Mouse (Mus musculus) common myeloid progenitor, adult 5-6 weeks (primary cell): ENCODE data around the gene Brd7. TPM values are rescaled to one million over a fixed set of nuclear protein-coding genes. Genes with fewer than 3 reads are reported as not detected.
A peak's percentile ranks its signal among the peaks of the same experiment; 100 is the strongest.

Source experiments
- ATAC-seq: replicated peaks from 2 replicates; pipeline ENCODE4 v1.8.0; 2016; ENCODE audit warnings: low read depth, mild to moderate bottlenecking, moderate TSS enrichment, inconsistent platforms; ENCODE audit not compliant: poor library complexity, severe bottlenecking
- total RNA-seq: library from RNA; stranded (forward); fragments of 200-1000, 187-1606 nt; gene quantifications from 2 replicates; pipeline ENCODE4 v1.2.3, GENCODE M21; 2017

The Brd7 gene
- 69.6 and 88.8 TPM in 2 replicates for total RNA-seq

DNA sequence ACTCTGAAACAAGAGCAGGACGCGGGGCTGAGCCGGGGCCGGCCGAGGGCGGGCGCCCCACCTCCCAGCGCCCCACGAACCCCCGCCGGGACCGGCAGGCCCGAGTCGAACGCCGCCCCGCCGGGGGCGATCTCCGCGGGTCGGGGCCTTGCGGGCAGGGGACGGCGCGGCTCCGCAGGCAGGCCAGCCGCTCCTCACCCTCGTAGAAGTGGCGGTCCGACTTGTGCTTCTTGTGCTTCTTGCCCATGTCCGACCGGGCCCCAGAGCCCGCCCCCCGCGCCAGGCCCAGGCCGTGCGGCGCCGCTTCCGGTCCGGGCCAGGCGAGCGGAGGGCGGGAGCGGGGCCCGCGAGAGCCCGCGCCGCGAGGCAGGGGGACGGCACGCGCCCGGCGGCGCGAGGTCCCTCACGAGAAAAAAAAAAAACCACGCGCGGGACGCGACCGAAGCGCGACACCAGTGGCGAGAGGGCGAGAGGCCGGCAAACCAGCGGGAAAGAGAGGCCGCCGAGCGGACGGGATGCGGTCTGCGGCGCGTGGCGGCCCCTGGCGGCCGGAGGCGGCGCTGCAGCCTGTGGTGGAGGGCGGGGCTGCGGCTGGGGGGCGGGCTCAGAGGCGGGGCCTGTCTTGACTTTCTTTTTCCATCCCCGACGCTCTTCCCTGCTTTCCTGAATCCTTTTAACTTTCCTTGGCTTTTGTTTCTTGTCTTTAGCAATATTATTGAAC, at the start of gene Brd7:
Gene Brd7, minus strand, starts transcription at position 487 of the 721 bp plus-strand sequence.
- peak; percentile 37; the same call in 1 of the 2 replicates for ATAC-seq

DNA sequence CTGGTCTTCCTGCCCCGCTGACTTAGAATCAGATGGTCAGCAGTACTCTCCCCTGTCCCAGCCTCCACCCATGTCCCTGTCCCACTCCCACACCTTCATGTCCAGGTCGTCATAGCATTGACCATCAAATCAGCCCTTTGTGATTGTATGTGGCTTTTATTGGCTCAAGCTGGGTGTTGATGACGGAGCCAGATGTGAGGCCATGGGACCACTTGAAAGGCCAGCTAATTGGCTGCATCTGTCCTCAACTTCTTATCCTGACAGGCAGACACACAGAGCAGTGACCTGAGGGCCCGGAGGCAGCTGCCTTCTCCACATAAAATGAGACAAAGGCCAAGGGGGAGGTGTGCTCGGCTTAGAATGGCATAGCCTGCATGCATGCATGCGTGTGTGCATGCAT, 49.5 kb upstream of the Brd7 start:
- ATAC-seq: no peak

DNA sequence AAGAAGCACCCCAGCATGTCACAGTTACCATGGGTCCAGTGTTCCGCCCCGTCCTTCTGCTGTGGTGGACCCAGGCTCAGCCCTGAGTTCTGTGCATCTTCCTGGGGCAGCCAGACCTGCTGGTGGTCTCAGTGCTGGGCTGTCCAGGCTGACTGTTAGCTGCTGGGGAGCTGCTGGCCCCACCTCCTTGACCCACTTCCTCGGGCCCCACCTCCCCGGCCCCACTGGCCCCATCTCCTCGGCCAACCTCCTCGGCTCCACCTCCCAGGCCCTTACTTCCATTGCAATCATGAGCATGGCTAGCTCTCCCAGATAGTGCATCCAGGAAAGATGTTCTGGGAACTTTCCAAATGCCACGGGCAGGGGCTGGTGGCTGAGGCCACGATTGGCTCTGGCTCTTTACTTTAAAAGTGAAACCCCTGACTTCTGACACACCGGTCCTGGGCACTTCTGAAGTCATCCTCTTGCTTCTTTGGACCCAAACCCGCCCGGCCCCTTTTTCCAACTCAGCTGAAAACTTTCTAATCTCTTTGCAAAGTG, 47.5 kb upstream of the Brd7 start:
- ATAC-seq: no peak

DNA sequence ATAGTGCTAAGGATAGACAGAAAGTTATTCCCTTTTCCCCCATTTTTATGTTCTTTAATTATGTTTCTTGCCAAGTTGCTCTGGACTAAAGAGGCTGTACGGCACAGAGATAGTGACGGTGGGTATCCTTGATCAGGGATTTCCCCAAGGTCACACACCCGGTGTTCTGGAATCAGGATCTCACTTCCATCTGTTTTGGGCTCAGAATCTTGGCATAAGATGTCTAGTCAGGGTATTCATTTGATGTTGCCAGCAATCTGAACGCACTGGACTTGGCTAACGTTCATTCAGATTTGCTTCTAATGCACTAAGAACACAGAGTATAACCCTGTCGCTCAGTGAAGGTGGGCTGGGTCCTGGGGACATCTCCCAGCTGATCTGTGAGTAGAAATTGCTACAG, 45.7 kb upstream of the Brd7 start:
- ATAC-seq: no peak

DNA sequence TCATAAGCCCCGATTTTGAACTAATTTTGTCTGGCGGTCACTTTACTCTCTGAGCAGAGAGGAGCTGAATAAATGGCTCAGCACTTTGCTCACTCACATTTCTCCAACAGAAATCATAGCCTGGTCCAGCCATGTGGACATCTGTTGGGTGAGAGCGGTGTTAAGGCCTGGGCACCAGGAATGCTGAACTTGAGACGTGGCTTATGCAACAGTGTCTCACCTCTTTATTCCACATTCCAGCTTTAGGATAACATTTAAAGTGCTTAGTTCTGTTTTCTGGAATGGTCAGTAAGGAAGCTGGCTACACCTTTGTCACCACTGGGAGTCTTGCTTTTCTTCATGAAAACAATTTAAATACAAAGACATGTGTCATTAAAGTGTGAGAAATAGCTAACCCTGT, 36.1 kb upstream of the Brd7 start:
- no peak for ATAC-seq

DNA sequence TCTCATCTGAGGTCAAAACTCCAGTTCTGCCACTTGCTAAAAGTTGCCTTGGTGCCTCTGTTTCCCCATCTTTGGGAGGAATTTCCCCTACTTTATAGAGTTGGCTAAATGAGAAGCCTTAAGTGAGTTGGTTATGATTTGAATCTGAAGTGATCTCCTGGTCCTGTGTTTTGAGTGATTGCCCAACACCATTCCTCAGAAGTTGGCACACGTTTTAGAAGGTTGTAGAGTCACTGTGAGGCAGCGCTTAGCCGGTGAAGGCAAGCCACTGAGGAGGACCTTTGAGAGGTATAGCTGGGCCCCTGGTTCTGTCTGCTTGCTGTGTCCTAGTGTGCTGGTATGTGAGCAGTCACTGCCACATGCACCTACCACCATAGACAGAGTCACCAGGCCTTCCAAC, 31.3 kb upstream of the Brd7 start:
- ATAC-seq: no peak

DNA sequence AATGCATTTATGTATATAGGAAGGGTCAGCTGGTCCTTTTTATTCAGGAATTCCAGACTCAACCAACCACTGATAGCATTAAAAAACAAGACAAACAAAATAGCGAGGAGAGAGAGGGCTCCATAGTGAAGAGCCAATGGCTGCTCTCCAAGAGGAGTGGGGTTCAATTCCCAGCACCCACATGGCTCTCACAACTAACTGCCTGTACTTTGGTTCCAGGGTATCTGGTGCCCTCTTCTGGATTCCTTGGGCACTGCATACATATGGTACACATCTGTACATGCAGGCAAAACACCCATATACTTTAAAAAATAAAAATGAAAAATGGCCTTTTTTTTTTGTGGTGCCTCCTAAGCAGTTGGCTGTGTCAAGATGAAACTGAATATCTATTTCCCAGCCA, 28.8 kb upstream of the Brd7 start:
- ATAC-seq: peak; percentile 58; the same call in 1 of the 2 replicates

DNA sequence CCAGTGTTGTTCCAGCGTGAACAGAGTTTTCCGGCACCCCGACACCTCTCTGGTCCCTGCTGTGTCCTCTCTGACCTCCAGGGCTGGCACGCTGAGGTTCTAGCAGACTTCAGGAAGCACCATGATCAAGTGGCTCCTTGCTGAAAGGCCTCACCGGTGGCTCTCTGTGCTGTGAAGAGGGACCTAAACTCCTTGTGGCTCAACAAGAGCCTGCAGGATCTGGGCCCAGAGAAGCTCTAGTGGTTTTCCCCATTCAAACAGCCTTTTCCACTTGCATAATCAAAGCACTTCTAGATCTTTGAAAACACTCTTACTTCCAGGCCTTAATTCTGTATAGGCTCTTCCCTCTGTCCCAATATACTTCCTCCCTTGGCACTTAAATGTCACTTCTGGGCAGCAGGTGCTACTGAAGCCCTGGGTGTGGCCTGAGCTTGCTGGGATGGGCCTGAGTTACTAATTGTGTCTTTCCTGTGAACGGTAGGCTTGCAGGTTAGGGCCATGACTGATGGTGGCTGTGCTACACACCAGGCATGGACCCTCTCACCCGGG, 26.8 kb upstream of the Brd7 start:
- ATAC-seq: no peak

DNA sequence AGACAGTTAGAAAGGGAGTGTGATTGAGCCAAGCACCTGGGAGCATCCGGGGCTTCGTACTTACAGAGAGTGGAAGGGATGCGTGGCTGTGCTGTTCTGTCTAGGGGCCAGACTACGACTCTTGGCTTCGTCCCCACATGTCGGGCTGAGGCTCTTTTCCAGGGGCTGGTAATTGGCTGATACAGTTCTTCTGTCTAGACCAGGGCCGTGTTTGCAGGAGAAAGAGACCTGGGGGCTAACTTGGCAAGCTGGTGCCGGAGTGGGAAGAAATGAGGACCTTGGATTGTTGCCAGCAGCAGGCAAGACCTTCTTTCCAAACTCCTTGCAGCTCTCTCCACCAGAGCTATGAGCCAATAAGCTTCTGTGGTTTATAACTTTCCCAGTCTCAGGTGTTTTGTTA, 25.9 kb upstream of the Brd7 start:
- no peak for ATAC-seq

DNA sequence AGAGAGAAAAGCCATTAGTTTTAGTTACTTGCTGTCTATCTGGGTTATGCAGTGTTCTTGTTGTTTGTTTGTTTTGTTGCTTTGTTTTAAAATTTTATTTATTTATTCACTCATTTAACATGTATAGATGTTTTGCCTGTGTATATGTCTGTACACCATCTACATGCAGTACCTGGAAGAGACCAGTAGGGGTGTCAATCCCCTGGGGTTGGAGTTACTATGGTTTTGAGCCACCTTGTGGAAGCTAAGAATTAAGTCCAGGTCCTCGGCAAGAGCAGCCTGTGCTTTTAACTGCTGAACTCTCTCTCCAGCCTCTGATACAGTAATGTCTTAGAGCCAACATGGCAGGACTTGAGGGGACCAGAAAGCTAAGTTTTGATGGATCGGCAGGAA, 21.2 kb upstream of the Brd7 start:
- ATAC-seq: no peak

DNA sequence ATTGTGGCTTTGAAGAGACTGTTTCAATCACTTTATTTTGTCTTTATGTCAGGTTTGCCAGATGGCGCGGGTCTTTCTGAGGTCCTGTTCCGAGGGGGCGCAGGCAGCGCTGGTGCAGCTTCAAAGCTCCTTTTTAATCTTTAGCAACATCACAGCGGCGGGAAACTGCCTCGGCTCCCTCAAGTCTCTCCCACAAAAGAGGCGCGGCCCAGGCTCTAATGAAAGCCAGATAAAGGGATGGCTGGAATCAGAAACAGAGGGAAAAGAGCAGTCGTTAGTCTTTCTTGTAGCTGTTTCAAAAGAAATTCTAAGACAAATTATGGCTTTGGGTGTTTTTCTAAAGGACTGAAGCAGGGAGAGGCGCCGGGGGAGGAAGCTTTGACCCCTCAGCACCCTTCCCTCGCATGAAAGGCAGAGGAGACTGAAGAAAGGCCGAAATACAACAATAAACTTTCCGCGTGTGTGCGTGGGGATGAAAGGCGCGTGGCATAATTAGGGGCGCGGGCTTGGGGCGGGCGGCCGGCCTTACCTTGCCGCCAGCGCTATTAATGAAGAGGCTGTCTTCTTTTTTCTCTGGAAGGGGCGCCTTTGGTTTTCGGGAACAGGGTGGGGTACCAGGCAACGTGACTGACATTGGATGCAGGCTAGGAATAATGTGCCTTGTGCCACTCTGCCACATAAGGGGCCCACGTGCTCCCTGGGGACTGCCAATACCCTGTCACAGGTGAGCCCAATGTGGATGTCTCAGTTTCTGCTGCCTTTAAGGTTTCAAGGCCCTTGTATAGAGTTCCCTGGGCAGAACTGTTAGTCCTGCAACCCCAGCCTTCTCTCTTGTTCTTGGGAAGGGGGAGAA, 20.5 kb upstream of the Brd7 start:
- no peak for ATAC-seq

DNA sequence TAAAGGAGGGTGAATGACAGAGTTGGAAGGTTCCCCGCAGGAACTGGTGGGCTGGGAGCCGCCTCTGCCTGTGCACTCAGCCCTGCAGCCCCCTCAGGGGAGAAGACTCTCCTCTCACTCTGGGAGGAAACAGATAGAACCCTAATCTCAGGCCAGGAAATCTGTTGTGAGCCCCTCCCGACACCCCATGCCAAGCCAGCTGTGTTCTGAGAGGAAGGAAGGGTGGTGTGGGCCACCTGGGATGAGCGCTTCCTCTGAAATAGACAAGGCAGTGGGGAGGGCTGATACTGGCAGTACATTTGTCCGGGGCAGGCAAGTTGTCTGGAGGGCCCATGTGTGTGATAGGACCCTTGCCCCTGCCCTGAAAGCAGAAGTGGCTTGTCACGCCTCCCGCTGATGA, 18.5 kb upstream of the Brd7 start:
- peak; percentile 97 for ATAC-seq

DNA sequence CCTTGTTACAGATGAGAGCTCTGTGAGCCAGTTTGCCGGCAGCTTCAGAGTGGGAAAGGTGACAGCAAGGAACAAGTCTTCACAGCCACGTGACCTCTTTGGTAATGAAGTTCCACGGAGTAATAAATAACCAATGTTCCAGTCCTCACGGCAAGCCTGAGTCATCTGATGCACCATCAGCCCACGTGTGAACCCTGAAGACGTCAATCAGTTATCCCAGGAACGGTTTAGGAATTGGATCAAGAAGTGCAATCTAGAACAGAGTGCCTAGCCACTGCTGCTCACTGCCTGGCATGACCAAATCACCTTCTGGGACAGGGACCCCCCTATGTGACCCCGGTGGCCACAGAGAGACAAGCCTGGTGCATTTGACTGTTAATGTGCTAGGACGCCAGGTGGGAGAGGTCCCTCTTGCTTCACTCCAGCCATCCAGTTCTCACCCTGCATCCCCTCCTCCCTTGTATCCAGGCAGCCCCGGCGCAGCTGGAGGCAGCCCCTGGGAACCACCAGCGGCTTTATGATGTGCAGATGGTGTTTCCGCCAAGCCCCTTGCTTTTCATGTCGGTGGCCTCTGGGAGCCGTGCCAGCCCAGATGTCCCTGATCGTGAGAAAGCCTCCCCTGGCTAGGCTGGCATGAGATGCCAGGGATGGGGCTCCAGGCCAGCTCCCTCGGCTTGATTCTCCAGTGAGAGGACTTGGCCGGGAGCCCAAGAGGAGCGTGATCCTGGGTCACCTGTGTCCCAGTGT, 15.0 kb upstream of the Brd7 start:
- no peak for ATAC-seq

DNA sequence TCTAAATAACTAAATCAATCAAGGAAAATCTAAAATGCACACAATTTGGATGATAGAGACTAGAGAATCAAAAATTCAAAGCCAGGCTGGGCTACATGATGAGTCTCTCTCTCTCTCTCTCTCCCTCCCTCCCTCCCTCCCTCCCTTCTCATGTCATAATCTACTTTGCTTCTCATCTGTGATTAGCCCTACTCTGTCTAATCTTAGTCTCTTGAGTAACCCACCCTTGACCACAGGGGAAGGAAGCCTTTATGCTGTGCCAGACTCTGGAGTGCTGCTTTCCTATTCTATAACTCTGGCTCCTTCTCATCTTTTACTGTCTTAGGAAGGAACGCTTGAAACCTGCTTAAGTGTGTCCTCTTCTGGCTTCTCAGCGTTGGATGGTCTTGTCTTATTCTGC, 9.5 kb upstream of the Brd7 start:
- peak; percentile 59 for ATAC-seq

DNA sequence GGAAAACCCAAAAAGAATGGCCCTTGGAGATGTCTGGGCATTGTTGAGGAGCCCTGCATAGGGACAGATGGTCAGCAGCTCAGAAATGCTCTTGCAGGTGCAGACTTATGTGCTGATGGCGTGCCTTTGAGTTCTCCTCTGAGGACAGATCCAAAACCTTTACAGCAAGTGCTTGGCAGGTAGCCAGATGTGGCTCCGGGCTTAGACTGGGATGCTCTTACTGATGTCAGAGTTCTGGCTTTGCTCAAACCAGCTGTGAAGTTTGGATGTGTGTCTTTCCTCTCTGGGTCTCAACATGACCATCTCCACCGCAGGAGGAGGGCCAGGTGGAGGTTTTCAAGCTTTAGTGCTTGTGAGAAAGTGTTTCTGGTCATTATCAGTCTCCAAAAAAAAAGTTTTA, 7.8 kb upstream of the Brd7 start:
- ATAC-seq: no peak

DNA sequence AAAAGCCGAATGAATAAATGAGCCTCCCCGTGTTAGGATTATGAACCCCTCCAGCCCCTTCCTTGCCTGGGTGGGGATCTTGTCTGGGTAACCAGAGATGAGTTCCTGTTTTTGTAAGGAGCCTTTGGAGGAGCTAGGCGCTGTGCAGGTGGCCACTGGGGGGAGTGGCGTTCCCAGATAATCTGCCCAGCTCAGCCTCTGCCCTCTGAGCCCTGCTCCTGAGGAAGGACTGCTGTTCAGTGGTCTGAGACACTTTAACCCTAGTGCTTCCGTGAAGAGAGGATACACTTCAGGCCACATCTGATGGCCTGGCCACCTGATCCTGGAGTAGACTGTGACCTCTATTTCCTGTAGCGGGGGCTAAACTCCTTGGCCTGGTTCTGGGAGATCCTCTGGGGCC, 7.2 kb upstream of the Brd7 start:
- peak; percentile 92 for ATAC-seq

DNA sequence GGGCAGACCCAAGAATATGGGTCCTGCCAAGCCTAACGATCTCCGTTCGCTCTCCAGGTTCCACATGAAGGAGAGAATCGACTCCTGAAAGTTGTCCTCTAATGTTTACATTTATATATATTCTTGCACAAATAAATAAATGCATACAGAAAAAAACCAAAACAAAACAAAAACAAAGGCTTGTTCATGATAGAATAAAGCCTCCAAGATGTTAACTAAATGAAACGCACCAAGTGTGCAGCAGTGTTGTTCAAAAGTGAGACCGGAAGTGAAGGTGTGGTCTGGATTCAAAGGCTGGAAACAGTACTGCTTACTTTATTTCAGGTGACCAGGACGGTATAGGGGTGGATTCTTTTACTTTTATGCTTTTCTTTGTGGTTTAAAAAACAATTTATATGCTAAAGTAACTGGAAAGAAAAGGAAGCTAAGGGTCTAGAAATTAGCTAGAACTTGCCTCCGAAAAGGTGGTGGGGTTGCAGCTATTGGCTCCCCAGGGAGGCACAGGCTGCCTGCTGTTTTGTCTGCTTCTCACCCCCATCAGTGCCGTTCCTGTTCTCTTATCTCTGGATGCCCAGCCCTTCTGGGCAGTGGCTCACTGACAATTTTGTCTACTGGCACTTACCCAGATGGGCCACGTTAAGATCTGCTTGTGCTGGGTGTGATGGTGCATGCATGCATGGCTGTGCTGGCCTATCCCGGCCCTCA, 604 bp upstream of the Brd7 start:
- peak; percentile 75 for ATAC-seq

DNA sequence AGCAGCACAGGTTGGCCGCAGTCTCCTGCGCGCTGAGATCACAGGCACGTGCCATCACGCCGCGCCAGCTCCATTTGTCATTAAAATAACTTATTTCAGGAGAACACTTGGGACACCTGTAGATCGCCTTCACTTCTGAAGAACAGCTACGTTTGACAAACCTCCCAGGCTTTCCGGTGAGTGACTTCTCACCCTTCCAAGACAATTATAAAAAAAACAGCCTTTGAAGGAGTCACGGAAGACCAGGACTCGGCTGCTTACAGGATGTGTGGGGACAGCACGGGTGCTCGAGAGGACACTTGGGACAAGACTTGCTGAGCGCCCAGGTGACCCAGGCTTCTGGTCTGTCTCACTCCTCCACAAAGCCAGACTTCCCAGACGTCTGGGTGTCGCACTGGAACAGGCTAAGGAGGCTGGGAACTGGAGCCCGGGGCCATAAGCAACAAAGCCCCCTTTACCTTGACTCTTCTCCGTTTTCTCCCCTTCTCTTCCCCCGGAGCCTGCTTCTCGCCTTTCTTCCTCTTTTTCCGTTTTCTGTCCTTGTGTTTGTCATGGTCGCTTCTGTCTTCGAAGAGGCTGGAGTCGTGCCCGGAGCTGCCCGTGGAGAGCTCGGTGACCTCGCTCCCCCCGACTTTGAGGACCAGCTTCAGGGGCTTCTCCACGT, 818 bp downstream of the Brd7 start:
- 0 out of 2 replicates have a peak, but pooled peaks have one; percentile 6 for ATAC-seq

DNA sequence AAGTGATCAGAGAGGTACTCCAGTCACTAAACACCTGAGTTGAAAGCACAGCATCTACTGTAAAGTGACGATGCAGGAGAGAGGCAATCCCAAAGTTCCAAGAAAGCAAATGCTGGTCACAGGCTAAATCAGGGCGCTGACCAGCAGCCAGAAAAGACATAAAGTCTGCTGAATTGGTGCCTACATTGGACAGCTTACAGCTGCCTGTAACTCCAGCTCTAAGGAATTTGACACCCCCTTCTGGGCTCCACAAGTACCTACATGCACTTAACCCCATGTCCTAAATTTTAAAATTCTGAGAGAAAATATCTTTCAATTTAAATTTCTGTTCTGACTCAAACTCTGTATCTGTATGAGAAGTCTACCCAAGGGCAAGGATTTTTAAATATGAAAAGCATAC, 2.0 kb downstream of the Brd7 start:
- ATAC-seq: no peak
